Mouse (Mus musculus) erythroblast, embryonic 14.5 days (primary cell): ENCODE measurements around the gene Prdm1. TPM values are rescaled to one million over a fixed set of nuclear protein-coding genes. Genes with fewer than 3 reads are reported as not detected.

ENCODE experiments used
- H3K27me3 ChIP-seq: 2 replicates; pipeline ENCODE4 v1.6.1; 2012; ENCODE audit warnings: inconsistent platforms; ENCODE audit not compliant: control insufficient read depth
- H3K36me3 ChIP-seq: 2 replicates; pipeline ENCODE4 v1.6.1; 2012; ENCODE audit warnings: mild to moderate bottlenecking, inconsistent platforms; ENCODE audit not compliant: control insufficient read depth
- H3K4me1 ChIP-seq: 2 replicates; pipeline ENCODE4 v1.6.1; 2012; ENCODE audit warnings: inconsistent platforms; ENCODE audit not compliant: control insufficient read depth
- H3K4me3 ChIP-seq: replicated peaks from 2 replicates; pipeline ENCODE3; 2012; ENCODE audit warnings: moderate library complexity, mild to moderate bottlenecking, inconsistent platforms
- H3K9me3 ChIP-seq: 2 replicates; pipeline ENCODE4 v1.6.1; 2012; ENCODE audit warnings: low read length, inconsistent platforms, mixed read lengths; ENCODE audit not compliant: control insufficient read depth
- GATA1 ChIP-seq: IDR thresholded peaks from 2 replicates; pipeline ENCODE4 v1.6.1; 2012; ENCODE audit warnings: low read length, inconsistent platforms, mixed read lengths
- TAL1 ChIP-seq: IDR thresholded peaks from 3 replicates; pipeline ENCODE4 v1.6.1; 2012; ENCODE audit warnings: low read length, inconsistent platforms, mixed read lengths
- polyA plus RNA-seq: library from polyadenylated mRNA; stranded (reverse); fragments of >175 nt; gene quantifications from 2 replicates; pipeline ENCODE4 v1.2.3, GENCODE M21; 2012

Prdm1 gene
- polyA plus RNA-seq, 1 experiment = not detected

- Histone ChIP-seq H3K27me3 (peaks cover 55% of the 10 kb centered on the region), H3K4me1 (peaks cover 27% of the 10 kb centered on the region)
Observed at GRCm38 (mm10) chr10:44460095-44460810, 68.0 kb downstream of the Prdm1 start.

GRCm38 (mm10) chr10:44459321-44460000, 68.8 kb downstream of the Prdm1 start:
- H3K4me1 ChIP-seq = peaks cover 27% of the 10 kb centered on the region
- H3K9me3 ChIP-seq = no peaks in the 10 kb centered on the region
- H3K27me3 ChIP-seq = peaks cover 50% of the 10 kb centered on the region
- TF ChIP-seq GATA1 (no peak), TAL1 (no peak)
- peak overlapping the region; percentile 65 for H3K4me3 ChIP-seq
- no peaks in the 10 kb centered on the region for H3K36me3 ChIP-seq

More at GRCm38 (mm10) chr10:44460095-44460810, 68.0 kb downstream of the Prdm1 start:
- Histone ChIP-seq H3K36me3 (no peaks in the 10 kb centered on the region), H3K4me3 (no peak overlapping the region), H3K9me3 (no peaks in the 10 kb centered on the region)
- no peak for TF ChIP-seq GATA1
- TF ChIP-seq TAL1 = no peak

- no peaks in the 10 kb centered on the region for H3K9me3 ChIP-seq
- peaks cover 46% of the 10 kb centered on the region for H3K27me3 ChIP-seq
- TF ChIP-seq GATA1 (no peak), TAL1 (no peak)
- H3K36me3 ChIP-seq = no peaks in the 10 kb centered on the region
- H3K4me1 ChIP-seq = peaks cover 27% of the 10 kb centered on the region
- peak overlapping the region; percentile 65 for H3K4me3 ChIP-seq
Observed at GRCm38 (mm10) chr10:44458534-44459315, 69.6 kb downstream of the Prdm1 start.

GRCm38 (mm10) chr10:44457791-44458533, 70.3 kb downstream of the Prdm1 start:
- Histone ChIP-seq H3K27me3 (peaks cover 46% of the 10 kb centered on the region), H3K4me1 (peaks cover 27% of the 10 kb centered on the region), H3K36me3 (no peaks in the 10 kb centered on the region), H3K9me3 (no peaks in the 10 kb centered on the region), H3K4me3 (peak overlapping the region; percentile 65)
- TF ChIP-seq GATA1 = no peak
- TF ChIP-seq TAL1 = no peak

- peaks cover 27% of the 10 kb centered on the region for H3K4me1 ChIP-seq
- TF ChIP-seq TAL1 (no peak), GATA1 (no peak)
- peak overlapping the region; percentile 27 for H3K4me3 ChIP-seq
- H3K9me3 ChIP-seq = no peaks in the 10 kb centered on the region
- H3K27me3 ChIP-seq = peaks cover 46% of the 10 kb centered on the region
- no peaks in the 10 kb centered on the region for H3K36me3 ChIP-seq
Observed at GRCm38 (mm10) chr10:44456757-44457595, 71.3 kb downstream of the Prdm1 start.

GRCm38 (mm10) chr10:44454753-44455152, 73.5 kb downstream of the Prdm1 start:
- Histone ChIP-seq H3K4me3 (no peak overlapping the region), H3K9me3 (no peaks in the 10 kb centered on the region), H3K4me1 (peaks cover 25% of the 10 kb centered on the region), H3K36me3 (no peaks in the 10 kb centered on the region), H3K27me3 (peaks cover 46% of the 10 kb centered on the region)
- no peak for TF ChIP-seq TAL1
- TF ChIP-seq GATA1 = no peak

GRCm38 (mm10) chr10:44454111-44454510, 74.2 kb downstream of the Prdm1 start:
- Histone ChIP-seq H3K27me3 (peaks cover 40% of the 10 kb centered on the region), H3K4me1 (peaks cover 19% of the 10 kb centered on the region), H3K36me3 (no peaks in the 10 kb centered on the region), H3K4me3 (no peak overlapping the region), H3K9me3 (no peaks in the 10 kb centered on the region)
- no peak for TF ChIP-seq TAL1
- no peak for TF ChIP-seq GATA1

- H3K27me3 ChIP-seq = peaks cover 7% of the 10 kb centered on the region
- no peaks in the 10 kb centered on the region for H3K4me1 ChIP-seq
- TF ChIP-seq TAL1 = no peak
- no peak for TF ChIP-seq GATA1
- H3K4me3 ChIP-seq = no peak overlapping the region
- H3K9me3 ChIP-seq = no peaks in the 10 kb centered on the region
- no peaks in the 10 kb centered on the region for H3K36me3 ChIP-seq
Observed at GRCm38 (mm10) chr10:44450835-44451234, 77.5 kb downstream of the Prdm1 start.
